Comparison of ENCODE assay signal across 8 mouse cellular contexts in the genomic region with DNA sequence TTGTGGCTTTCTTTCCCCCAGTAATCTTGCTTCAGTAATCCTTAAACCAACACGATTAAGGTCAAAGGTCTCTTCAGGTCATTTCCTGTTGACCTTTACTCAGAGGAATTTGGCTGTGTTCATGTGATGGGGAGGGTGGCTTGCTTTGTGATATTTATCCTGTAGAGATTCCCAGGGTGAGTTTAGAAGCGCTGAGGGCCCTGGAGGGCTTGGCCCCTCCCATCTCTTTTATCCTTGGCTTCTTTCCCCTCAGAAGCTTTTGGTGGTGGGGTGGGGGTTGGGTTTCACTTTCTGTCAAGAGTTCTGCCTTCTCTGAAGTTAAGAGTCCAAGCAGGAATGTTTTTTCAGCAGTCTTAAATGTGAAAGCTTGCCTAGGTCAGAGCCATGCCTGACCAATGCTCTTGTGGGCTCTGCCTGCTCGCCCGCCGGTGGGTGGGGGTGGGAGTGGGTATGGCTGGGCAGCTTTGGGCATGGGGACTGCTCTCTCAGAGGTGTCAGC. TPM values are rescaled to one million over a fixed set of nuclear protein-coding genes. Genes with fewer than 3 reads are reported as not detected.
A peak's percentile ranks its signal among the peaks of the same experiment; 100 is the strongest.
DNase-seq lines count a peak whose midpoint lies in the region; ATAC-seq lines count a peak whose summit lies in the region.

No protein-coding gene starts in this region.

- peak; percentile 30 for DNase-seq in NIH3T3 (ENCODE audit: low read depth)
- peak; percentile 80 for DNase-seq in embryonic facial prominence, embryonic 11.5 days (ENCODE audit: low spot score)
- peak; percentile 51 for DNase-seq in heart, postnatal 4 days
- DNase-seq in large intestine, adult 2 months (ENCODE audit: low read depth, low spot score) = peak; percentile 81
- no peak for DNase-seq in layer of hippocampus, adult 11-12 months (ENCODE audit: low spot score)

- no peaks in the 10 kb centered on the region for H3K27me3 ChIP-seq in embryonic facial prominence, embryonic 11.5 days (ENCODE audit: control insufficient read depth, insufficient read depth, low read length)
- no peaks in the 10 kb centered on the region for H3K27me3 ChIP-seq in midbrain, embryonic 13.5 days

- 0 out of 2 replicates have a peak overlapping the region, but pooled peaks have one; percentile 38 for H3K27ac ChIP-seq in embryonic facial prominence, embryonic 11.5 days (replicated peaks; ENCODE audit: low read depth, low read length)
- H3K27ac ChIP-seq in midbrain, embryonic 13.5 days = peak overlapping the region; percentile 14; the same call in 1 of the 2 replicates

- ATAC-seq in embryonic facial prominence, embryonic 11.5 days (replicated peaks; ENCODE audit: insufficient number of reproducible peaks, low FRiP score, low TSS enrichment, low read depth) = 0 out of 2 replicates have a peak, but pooled peaks have one; percentile 35
- 0 out of 2 replicates have a peak, but pooled peaks have one; percentile 55 for ATAC-seq in midbrain, embryonic 13.5 days
- no peak for ATAC-seq in megakaryocyte-erythroid progenitor cell, adult 5-6 weeks (replicated peaks; ENCODE audit: low FRiP score, low TSS enrichment, poor library complexity, severe bottlenecking)
- ATAC-seq in activated CD4-positive, CD25-positive, alpha-beta regulatory T cell, adult 4 months = no peak

- peak overlapping the region; percentile 6; the same call in 1 of the 2 replicates for H3K4me2 ChIP-seq in embryonic facial prominence, embryonic 11.5 days (ENCODE audit: low read depth, low read length)
- H3K4me2 ChIP-seq in midbrain, embryonic 13.5 days (replicated peaks) = peak overlapping the region; percentile 10; the same call in 1 of the 2 replicates

- no peaks in the 10 kb centered on the region for H3K36me3 ChIP-seq in embryonic facial prominence, embryonic 11.5 days (replicated peaks; ENCODE audit: control insufficient read depth, insufficient read depth, low read depth, low read length)
- no peaks in the 10 kb centered on the region for H3K36me3 ChIP-seq in midbrain, embryonic 13.5 days

- peaks cover 13% of the 10 kb centered on the region for H3K4me1 ChIP-seq in embryonic facial prominence, embryonic 11.5 days (ENCODE audit: control insufficient read depth, insufficient read depth, low read length)
- H3K4me1 ChIP-seq in midbrain, embryonic 13.5 days (replicated peaks) = peaks cover 27% of the 10 kb centered on the region

- no peak overlapping the region for H3K9ac ChIP-seq in embryonic facial prominence, embryonic 11.5 days (replicated peaks; ENCODE audit: low read length)
- no peak overlapping the region for H3K9ac ChIP-seq in midbrain, embryonic 13.5 days (replicated peaks)

- under 1% methylated on average over 5 of the region's 5 CpGs for WGBS in embryonic facial prominence, embryonic 11.5 days
- WGBS in large intestine, adult 2 months = 10% methylated on average over 5 of the region's 5 CpGs
- 1% methylated on average over 5 of the region's 5 CpGs for WGBS in midbrain, embryonic 13.5 days

- no peak overlapping the region for H3K4me3 ChIP-seq in embryonic facial prominence, embryonic 11.5 days (ENCODE audit: low read depth, low read length)
- H3K4me3 ChIP-seq in midbrain, embryonic 13.5 days (replicated peaks) = no peak overlapping the region

- no peaks in the 10 kb centered on the region for H3K9me3 ChIP-seq in embryonic facial prominence, embryonic 11.5 days (replicated peaks; ENCODE audit: control insufficient read depth, low read length)
- no peaks in the 10 kb centered on the region for H3K9me3 ChIP-seq in midbrain, embryonic 13.5 days

RNA-seq across cellular contexts. Expression of a gene that starts 18.1 kb away (rescaled TPM):
- polyA plus RNA-seq in embryonic facial prominence, embryonic 11.5 days (2014; fragmentation: Nextera tagmentation; extraction: Ambion mirVana) = 40.8 and 42.8 TPM in 2 replicates
- 10 to 100 TPM; 42.9 to 43.2 TPM for total RNA-seq in heart, postnatal 4 days (2021)
- 13.3 and 15.9 TPM in 2 replicates for polyA plus RNA-seq in large intestine, adult 2 months (2012; rRNA removed)
- 21.3 and 22.5 TPM in 2 replicates for polyA plus RNA-seq in midbrain, embryonic 13.5 days (2015; fragmentation: Nextera tagmentation; extraction: Ambion mirVana)
- 0.20 TPM in 1 of 2 replicates, not detected in the other for total RNA-seq in megakaryocyte-erythroid progenitor cell, adult 5-6 weeks (2014; fragmentation: Nextera tagmentation)
- not detected in 2 replicates for total RNA-seq in megakaryocyte-erythroid progenitor cell, adult 5-6 weeks (2017)
- 1 to 10 TPM; 2.4 TPM for polyA plus RNA-seq in activated CD4-positive, CD25-positive, alpha-beta regulatory T cell, adult 4 months (2017; shearing (Covaris generic))

Comparison
In these comparisons a context has a peak if more than half of its experiments do, and no peak if none do; other contexts are left out.
1. ATAC-seq: peak in embryonic facial prominence, embryonic 11.5 days (single experiment) and midbrain, embryonic 13.5 days (single experiment); none in megakaryocyte-erythroid progenitor cell, adult 5-6 weeks (single experiment) and activated CD4-positive, CD25-positive, alpha-beta regulatory T cell, adult 4 months (single experiment).